Mouse (Mus musculus) adrenal gland, postnatal 10 days (tissue): ENCODE measurements at regions not wholly inside any gene's neighbourhood (a gene's known extent, or its start where the extent isn't known, plus 50 kb on each side); places are given as distances from the start of the nearest gene placed in this dataset.

ENCODE experiments used
- DNase-seq: peaks from one replicate; pipeline ENCODE4 v3.0.0; 2021; ENCODE audit warnings: mixed read lengths

DNA sequence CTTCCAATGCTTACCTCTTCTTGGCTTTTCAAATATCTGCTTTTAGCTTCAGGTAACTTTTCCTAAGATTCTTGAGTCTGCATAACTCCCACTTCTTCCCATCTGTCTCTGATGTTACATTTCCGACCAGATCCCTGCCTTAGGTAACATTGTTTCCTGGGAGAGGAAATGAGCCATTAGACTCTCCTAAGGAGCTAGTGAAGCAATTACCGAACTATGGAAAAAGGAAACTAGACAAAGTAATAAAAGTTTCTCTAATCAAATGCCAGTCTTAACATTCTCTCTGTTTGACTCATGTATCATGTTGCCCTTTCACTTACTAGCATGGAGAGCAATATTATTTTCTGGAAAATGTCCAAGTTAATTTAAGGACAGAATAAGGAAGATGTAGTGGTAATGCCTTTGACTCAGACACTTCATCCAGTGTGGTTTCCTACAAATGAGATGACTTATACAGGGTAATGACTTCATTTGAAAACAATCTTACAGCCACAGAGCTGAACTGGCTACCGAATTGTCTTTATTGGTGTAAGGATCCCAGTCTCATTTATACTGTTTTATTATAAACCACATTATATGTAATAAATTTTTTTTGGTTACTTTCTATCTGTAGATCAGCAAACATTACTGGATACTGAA is 263.8 kb upstream of the Fam84a start:
- no peak for DNase-seq

DNA sequence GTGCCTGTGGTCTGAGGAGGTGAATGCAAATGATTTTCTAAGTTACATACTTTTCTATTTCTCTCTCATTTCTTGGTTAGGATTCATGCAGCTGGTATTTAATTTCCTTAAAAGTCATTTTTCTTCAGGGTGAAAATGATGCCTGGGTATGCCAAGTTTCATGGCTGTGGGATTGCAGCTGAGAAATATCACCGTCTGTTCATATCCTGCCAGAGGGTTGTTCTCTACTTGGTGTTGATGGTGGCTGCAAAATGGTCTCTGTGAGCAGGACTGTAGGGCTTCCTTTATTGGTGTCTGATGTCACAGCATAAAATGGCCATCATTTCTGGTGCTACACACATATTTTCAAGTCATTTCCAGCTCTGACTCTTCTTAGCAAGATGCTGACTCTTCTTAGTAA is 259.2 kb upstream of the Fam84a start:
- no peak for DNase-seq

DNA sequence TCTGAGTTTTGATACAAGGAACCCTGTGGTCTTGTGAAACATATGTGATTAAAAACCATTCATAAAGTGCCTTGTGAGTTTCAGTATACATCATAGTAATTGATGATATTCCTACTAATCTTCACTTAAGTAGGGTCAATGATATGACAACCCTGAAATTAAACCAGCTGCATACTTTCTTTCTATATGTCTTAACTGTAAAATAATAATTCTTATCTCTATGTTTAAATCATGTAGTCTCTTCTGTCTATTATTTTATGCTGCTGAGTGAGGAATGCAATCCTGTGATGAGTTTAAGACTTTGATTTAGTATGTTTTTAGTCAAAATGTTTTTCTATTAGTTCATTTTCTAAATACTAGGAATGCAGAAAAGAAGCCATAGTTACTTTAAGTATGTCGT is 253.9 kb upstream of the Fam84a start:
- DNase-seq: no peak

DNA sequence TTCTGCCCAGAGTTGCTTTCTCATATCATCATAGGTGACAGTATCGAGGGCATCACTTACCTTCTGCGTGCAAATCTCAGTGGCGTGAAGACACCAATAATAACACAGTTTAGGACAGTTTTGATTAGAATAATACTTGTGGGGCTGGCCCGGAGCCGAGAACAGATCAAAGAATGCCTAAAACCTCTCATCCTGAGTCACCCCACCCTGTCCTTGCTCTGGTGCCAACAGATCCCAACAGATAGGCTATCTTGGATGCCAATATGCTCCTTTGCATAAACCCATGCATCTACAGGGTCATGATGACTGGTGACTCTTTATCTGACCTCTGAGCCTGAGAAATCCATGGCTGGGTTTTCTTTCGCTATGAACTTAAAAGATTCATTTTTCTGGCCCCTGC is 224.4 kb upstream of the Fam84a start:
- peak; percentile 30 for DNase-seq

DNA sequence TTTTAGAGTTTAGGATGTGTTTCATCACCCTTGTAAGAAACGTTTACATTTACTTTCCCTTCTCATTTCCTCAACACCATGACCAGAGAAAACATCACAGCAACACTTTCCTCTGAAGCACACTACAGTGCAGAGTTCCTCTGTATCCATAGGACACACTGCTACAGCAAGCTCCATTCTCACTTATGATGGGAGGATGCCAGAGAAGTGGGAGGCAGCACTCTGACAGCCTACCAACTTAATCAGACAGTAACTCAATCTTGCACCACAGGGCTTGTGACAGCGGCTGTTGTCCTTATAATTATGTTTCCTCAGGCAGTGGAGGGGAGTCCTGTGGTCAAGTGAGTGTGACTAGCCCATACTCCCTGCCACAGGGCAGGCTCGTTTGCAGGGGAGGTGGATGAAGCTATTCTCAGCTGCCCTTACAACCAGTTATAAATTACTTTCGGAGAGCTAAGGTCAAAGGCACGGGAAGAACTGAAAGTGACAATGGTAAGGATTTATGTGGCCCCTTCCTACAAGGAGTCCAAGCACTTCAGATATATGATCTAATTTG is 186.5 kb upstream of the Fam84a start:
- DNase-seq: no peak

DNA sequence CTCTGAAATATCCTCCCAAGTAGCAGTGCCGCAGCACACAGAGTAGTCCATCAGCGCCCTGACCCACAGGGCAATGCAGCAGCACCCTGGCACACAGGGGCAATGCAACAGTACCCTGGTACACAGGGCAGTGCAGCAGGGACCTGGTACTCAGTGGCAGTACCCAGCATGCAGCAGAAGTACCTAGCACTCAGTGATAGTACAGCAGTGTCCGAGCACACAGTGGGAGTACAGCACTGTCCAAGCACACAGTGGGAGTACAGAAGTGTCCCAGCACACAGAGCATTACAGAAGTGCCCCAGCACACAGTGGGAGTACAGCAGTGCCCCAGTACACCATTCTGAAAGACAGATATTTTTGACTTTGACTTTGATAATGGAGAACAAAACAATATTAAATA is 186.0 kb upstream of the Fam84a start:
- no peak for DNase-seq

DNA sequence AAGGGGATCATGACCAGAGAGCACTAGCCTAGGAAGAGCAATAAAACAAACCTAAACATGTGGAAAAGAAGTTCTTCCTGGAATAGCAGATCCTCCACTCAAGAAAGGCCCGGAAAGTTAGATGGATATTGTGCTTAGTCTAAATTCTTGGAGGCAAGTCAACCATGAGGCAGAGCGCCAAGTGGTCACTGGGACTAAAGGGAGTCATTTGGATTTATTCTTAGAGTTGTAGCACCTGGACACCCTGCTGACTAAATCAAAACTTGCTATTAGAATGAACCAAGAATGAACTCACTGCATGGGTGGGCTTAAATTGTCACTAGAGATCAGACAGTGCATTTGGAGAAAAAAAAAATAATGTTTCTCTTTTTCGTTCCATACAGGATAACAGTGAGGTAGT is 166.8 kb upstream of the Fam84a start:
- no peak for DNase-seq

DNA sequence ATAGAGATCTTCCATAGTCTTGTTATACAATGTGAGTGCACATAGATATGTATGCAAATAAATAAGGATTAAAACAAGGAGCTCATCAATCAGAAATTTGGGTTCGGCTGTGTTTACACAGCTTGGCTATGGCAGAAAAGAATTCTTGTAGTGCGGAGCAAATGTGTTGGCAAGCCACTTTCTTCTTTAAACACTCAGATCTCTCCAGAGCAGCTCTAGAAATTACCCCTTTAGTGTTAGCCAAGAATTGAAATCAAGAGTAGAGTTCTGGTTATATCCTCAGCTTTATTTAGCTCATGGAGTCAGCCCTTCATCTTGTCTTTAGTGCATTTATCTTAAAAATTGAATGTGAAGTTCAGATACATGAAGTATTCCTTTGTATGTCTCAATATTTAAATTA is 164.5 kb upstream of the Fam84a start:
- no peak for DNase-seq

DNA sequence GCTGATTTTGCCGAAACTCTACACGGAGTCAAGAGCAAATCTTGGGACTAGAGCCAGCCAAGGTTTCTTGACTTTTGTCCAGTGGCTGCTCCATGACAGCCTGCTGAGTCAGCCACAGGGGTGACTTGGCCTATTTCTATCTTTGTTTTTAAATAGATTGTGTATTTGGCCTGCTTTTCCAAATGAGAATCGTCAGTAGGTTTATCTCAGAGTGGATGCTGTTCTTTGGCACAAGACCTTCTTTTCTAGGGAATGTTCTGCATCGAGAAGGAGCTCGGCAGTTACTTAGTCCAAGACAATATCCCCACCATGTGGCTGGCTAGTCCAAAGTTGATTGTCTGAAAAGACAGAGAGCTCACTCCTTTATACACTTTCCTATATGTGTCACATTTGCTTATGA is 163.9 kb upstream of the Fam84a start:
- DNase-seq: peak; percentile 65

DNA sequence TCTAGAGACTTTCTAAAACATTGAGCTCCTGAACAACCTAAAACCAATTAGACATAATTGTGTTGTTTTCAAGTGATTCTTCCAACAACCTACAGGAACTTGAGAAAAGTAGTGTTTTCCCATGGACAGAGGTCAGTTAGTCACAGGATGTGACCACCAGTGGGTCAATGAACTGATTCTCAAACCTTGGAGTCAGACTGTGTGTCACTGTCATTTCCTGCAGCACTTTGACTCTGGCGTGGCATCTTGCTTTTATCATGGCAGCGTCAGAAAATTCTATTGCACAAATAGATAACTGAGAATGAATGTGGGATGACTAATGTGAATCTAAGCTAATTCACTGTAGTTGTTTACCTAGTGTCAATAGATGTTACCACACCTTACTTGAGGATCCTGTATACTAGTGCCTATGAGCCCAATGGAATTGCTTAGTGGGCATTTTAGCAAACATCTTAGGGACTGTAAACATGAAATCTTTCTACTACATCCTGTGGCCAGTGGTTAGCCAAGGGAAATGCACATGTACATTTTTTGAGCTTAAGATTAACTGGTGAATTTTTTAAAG is 150.6 kb upstream of the Fam84a start:
- no peak for DNase-seq

DNA sequence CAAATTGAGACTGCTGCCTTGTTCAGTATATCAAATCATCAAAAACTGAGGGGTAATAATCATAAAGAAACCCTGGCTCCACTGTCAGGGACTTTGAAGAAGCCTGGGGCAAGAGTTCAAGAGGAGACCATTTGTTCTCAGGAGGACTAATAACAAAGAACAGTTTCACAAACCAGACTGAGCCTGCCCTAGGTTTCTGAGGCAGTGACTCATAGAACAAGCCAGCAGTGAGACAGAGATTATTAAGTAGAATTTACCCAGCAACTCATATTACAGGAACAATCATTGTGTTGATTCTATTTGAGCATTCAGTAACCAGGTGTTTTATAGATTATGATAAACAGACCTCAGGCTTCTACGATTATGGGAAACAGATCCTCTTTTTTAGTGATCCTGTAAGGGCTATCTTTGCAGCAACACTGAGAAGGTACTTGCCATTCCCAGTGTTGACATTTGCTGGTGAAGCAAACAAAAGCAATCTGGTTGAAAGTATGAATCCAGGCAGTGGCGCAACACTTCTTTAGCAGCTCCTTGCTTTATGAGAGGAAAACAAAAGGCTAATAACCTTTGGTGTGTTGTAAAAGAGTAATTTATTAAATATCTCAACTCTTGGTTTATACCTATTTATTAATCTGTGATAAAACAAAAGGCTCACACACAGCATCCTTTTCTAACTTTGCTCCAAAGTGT is 150.0 kb upstream of the Fam84a start:
- no peak for DNase-seq

DNA sequence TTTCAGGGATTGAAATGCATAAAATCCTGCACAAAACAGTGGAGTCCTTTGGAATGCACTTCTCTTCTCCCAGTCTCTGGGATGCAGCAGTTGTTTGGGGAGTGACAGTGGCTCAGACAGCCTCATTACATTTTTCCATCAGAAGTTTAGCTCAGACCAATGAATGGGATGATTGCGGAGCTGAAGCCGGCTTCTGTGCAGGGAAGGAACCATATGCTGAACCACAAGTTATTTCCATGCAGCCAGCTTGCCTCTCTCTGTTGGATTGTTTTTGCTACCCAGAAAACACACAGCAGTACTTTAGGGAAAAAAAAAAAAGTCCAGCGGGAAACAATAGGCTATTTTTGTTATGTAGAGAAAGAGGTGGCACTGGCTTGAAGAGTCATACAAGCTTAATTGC is 140.2 kb upstream of the Fam84a start:
- DNase-seq: no peak

DNA sequence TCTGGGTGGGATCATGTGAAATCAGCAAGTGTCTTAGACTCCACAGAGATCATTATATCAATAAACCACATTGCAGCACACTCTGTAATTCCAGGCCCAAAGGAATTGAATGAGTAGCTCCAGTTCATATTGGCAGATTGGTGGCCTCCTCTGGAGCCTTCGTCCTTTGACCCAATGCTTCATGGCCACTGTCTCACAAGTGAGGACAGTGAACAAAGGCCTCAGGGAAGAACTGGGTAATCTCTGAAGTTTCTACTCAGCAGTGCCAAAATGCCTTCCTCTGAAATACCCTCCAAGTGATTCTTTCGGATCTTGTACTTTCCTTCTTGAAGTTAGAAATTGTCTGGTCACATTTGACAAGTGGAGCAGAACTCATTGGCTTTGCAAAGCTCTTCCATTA is 135.8 kb upstream of the Fam84a start:
- DNase-seq: no peak

DNA sequence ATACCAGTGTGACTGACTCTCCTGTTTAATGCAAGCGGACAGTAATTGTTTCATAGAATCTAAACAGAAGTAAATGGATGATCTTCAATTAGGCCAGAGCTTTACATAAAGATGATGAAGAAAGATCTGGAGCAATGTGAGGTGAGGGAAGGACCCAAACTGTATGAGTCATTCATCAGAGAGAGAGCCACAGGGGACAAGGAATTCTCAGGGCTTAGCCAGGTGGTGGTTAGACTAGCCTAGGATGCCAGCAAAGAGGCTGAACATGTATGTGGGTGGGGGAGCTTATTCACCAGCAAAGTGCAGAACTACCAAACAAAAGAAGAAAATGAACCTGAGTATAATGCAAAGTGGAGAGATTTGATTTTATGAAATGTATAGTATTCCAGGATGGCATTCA is 134.8 kb upstream of the Fam84a start:
- no peak for DNase-seq

DNA sequence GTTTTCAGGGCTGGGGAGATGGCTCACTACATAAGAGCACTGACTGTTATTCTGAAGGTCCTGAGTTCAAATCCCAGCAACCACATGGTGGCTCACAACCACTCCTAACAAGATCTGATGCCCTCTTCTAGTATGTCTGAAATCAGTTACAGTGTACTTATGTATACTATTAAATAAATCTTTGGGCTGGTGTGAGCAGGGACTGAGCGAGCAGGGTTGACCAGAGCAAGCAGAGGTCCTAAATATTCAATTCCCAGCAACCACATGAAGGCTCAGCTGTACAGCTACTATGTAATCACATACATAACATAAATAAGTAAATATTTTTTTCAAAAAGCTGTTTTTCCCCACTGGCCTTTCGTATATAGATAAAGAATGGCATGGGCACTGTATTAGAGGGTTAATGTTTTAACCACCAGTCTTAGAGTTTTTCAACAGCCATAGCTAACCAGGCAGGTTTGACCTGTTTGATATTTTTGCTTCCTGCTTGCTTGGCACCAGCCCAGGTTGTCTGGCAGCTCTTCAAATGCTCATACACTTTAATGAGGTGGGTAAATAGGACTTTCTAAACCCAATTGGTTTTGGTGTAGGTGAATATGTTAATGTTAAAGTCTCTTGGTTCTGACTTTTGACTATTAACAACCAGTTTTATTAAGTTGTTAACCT is 134.1 kb upstream of the Fam84a start:
- no peak for DNase-seq

DNA sequence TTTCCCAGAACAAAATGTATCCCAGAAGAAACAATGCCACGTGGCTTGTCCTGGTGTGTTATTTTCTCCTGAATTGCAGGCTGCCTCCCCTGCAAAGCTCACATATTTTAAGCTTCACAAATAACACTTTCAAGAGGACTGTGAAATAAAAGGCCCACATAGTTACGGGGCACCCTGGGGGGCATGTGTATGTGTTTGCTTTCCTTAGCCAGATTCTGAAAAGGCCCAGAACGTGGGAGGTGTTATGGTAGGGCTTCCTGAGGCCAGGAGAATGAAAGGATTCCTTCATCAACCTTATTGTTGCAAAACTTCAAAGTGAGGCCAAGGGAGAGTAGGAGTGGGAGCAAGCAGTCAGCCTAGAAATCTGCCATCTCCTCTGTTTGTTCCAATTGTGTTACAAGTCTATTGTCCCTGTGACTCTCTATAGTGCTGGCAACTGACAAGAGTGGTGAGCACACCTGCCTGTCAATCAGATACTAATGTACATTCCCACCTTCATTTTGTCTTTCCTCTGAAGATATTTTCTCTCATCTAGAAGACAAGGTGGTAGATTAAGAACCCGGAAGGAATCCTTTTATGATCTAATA is 131.3 kb upstream of the Fam84a start:
- DNase-seq: no peak

DNA sequence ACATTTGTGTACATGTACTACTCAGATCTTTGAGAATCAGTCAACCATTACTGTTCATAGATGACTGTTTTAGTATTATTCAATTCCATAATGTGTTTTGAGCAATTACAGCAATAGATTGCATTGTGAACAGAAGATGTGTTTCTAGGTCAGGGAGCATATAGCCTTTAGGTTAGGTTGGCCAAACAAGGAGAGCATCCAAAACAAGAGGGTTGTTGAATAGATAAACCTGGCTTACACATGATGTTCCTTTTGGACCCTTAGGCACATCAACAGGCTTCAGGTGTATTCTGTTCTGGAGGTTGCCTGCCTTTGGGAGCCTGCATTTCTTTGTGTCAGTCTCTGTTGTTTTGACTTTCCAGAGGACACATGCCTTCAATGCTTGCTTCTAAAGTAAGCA is 123.4 kb upstream of the Fam84a start:
- no peak for DNase-seq

DNA sequence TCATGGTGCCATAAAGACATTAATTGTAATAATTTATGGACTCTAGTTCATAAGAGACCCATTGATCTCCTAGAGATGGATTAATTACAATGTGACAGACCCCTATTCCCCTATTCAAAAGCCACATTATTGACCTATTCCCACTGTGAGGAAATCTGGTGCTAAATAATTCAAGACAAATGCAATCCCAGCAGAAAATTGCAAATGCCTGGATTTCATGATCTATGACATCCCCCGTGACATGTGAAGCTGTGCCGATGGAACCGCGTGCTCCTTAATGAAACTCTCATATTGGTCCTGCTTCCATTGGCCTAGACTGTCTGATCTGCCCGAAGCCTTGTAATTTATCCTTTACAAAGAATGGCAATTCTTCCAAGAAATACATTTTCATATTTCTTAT is 122.9 kb upstream of the Fam84a start:
- DNase-seq: no peak

DNA sequence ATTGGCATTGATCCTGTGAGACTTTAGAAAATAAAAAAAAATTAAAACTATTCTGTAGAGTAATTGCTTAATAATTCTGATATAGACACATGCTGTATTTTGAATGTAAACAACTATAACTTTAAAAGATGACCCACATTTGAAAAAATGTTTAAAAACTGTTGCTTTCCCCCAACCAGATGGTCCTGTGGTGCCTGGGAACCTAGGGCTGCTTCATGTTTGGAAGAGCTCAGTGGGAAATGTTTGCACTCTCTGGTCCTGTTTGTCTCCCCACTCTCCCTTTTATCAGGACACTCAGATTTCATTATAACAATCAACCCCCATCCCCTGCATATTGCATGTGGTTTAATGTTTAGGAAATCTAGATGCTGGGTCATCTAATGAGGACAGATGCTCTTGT is 119.4 kb upstream of the Fam84a start:
- DNase-seq: no peak

DNA sequence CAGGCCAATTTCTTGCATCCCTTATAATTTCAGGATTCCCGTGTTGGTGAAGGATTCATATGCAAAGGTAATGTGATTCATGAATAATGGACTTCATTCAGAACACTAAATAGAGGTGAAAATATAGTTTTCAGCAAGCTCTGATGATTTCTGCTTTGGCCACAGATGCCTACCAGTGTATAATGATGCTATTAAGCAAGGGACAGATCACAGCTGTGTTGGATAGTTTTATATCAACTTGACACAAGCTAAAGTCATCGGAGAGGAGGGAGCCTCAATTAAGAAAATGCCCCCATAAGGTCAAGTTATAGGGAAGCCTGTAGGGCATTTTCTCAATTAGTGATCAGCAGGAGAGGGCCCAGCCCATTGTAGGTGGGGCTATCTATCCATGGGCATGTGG is 109.2 kb upstream of the Fam84a start:
- no peak for DNase-seq

DNA sequence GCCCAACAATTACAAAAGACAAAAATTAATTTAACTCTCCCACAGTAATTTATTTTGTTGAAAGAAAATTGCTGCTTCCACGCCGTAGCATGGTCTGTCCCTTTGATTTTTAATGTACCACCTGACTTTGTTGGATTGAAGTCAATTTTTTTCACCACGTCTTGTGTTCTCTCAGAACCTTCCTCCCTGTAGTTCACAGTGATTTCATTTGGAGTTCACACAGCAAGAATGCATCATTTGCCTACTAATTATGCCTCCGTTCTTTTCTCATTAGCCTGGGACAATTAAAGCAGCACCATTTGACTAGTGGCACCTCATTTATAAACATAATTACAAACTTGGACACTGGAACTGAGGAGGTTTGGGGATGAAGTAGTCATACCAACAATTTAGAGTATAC is 108.4 kb upstream of the Fam84a start:
- DNase-seq: no peak

DNA sequence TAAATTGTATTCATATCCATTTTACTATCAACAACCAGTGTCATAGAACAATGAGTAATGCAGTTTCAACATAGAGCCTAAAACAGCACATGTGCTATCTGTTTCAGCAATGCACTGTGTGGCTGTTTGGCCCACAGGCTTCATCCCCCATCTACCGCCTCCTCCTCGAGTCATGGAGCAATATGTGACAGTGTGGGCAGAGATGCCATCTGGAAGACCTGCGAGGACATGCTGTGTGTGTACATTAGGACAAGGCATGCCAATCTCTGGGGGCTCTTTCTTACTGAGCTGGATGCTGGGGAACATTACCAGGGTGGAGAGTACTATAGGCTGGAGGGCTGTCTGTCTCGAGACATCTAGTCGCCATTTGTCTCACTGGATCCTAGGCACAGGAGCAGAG is 101.5 kb upstream of the Fam84a start:
- no peak for DNase-seq

DNA sequence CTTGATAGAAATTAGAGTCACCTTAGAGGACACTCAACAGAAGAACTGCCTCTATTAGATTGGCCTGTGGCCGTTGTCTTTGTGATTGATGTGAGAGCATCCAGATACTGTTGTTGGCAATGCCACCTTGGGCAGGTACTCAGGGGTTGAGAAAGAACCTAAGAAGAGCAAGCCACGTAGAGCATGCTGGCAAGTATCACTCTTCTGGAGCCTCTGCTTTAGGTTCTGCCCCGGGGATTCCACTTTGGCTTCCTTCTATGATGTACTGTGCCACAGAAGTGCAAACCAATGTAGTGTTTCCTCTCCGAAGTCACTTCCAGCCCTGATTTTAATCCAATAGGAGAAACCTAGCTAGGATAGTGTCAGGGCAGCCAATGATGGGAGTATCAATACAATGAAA is 98.3 kb upstream of the Fam84a start:
- DNase-seq: no peak
